Mouse (Mus musculus) megakaryocyte progenitor cell, adult 5-6 weeks (primary cell): ENCODE results near the gene Npl. TPM values are rescaled to one million over a fixed set of nuclear protein-coding genes. Genes with fewer than 3 reads are reported as not detected.
"Not testable (repeated sequence)": the region's sequence is repeated elsewhere in the genome, so short reads cannot be mapped to it uniquely, and the experiment has no call there.

Experiments used
- ATAC-seq: replicated peaks from 2 replicates; pipeline ENCODE4 v1.8.0; 2016; ENCODE audit warnings: mild to moderate bottlenecking, moderate TSS enrichment, inconsistent platforms; ENCODE audit not compliant: poor library complexity
- total RNA-seq, 2 experiments: library from RNA; stranded (forward) in 1 of 2; stranded (reverse) in 1 of 2; fragments of 157-497, 149-512 nt in 1 of 2; fragments of 200-1000 nt in 1 of 2; gene quantifications; 2 replicates each; pipeline versions ENCODE4 v1.2.3 to v1.2.4; 2015 to 2017

Gene Npl
- total RNA-seq, 2 experiments from 2014 or later = 15.2 to 28.0 TPM

- ATAC-seq = no peak
Observed at GRCm38 (mm10) chr1:153545196-153545595, 4.6 kb downstream of the Npl start.

- no peak for ATAC-seq
Observed at GRCm38 (mm10) chr1:153542726-153543320, 7.0 kb downstream of the Npl start.

GRCm38 (mm10) chr1:153540753-153541152 lies 9.1 kb downstream of the Npl start:
- ATAC-seq = no peak

- no peak for ATAC-seq
Observed at GRCm38 (mm10) chr1:153539739-153540333, 10.0 kb downstream of the Npl start.

DNA sequence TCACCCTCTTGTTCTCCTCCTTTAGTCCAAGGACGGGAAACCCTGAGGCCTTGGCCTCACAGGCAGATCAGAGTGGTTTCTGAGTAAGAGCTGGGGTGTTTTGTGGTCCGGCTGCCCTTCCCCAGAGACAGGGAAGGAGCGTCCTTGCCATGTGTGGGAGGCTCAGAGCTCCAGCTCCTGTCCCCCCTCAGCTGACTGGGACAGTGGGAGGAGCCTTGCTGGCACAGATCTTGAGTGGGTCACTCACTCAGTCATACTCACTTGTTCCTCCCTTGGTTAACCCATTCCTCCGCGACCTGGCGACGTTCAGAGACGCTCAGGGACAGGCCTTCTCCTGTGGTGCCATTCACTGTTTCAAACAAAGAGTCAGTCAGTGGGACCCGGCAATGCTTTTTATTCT lies 14.2 kb downstream of the Npl start:
- ATAC-seq = no peak

GRCm38 (mm10) chr1:153532896-153533295 lies 16.9 kb downstream of the Npl start:
- not testable (repeated sequence) for ATAC-seq

DNA sequence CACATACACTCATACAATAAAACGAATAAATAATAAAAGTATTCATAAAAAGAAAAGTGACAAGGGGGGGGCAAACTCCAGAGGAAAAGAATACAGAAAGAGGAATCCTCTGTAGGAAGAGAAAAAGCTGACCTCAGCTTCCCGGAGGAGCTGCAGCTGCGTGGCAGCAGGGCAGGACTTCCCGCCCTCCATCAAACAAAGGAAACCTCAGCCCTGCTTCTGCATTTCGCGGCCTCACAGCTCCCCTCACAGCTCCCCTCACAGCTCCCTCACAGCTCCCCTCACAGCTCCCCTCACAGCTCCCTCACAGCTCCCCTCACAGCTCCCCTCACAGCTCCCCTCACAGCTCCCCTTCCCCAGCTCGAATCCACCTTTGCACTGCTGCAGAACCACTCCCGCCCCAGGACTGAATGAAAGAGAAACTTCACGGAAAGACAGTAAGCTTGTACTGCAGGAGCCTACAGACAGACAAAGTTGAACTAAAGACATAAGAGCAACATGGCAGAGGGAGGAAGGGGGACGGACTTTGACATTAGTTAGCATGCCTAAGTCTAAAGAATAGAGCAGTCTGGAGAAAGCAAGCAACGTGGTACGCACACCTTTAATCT lies 17.5 kb downstream of the Npl start:
- ATAC-seq = peak; percentile 86

GRCm38 (mm10) chr1:153531677-153532233 lies 18.1 kb downstream of the Npl start:
- peak; percentile 34; the same call in 1 of the 2 replicates for ATAC-seq

DNA sequence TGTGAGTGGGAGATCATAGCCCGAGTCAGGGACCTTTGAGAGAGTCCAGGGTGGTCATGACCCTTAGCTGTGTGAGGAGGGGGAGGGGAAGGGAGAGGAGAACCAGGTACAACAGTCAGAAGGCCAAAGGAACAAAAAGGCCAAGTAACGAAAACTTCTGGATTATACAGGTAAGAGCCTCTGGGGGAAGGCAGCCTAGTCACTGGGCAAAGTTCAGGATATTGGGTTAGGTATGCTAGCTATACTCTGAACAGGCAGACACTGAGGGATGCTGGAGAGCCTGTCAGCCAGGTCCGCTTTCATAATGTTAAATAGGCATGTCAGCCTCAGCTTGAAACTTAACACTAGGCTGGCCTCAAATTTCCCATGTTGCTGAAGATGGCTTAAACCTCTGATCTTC lies 27.7 kb downstream of the Npl start:
- no peak for ATAC-seq

GRCm38 (mm10) chr1:153515368-153515767 lies 34.5 kb downstream of the Npl start:
- no peak for ATAC-seq

DNA sequence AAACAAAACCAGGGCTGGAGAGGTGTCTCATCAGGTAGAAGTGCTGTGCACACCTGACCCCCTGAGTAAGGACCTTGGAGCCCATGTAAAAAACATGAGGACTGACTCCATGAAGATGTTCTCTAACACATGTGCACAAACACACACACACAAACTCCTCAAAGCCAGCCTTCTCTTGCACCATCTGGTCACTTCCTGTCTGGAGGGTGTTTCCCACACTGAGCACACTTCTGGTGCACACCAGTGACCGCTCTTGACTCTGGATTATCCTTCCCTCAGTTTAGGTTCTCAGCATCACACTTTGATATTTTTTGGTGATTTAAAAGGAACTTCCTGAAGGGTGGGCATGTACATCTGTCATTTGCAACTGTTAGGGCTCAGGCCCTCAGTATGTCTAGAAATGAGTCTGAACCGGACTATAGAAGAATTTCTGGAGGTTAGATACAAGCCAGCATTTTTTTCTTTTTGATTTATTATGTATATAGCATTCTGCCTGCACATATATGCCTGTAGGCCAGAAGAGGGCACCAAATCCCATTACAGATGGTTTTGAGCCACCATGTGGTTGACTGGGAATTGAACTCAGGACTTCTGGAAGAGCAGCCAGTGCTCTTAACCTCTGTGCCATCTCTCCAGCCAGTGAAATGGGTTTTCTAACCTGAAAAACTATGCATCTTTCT lies 39.4 kb downstream of the Npl start:
- ATAC-seq = 0 out of 2 replicates have a peak, but pooled peaks have one; percentile 42

GRCm38 (mm10) chr1:153509569-153509968 lies 40.3 kb downstream of the Npl start:
- not testable (repeated sequence) for ATAC-seq

DNA sequence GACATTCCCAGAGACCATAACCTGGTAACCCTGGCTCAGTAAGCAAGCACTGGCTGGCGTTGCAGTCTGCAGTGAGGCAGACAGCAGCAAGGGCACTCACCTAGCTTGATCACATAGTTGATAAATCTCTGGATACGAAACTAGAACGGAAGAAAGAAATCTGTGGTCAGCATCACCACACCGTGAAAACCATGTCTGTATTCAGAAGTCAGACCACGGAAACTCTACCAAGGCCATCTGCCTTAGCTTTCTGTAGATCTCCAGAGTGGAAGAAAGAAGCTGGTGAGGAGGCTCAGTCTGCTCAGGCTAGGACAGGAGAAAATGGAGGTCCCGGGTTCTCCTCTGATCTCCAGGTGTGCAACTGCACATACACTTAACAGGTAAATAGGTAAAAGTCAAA lies 40.8 kb downstream of the Npl start:
- ATAC-seq = no peak

GRCm38 (mm10) chr1:153506266-153506665 lies 43.6 kb downstream of the Npl start:
- ATAC-seq = no peak

DNA sequence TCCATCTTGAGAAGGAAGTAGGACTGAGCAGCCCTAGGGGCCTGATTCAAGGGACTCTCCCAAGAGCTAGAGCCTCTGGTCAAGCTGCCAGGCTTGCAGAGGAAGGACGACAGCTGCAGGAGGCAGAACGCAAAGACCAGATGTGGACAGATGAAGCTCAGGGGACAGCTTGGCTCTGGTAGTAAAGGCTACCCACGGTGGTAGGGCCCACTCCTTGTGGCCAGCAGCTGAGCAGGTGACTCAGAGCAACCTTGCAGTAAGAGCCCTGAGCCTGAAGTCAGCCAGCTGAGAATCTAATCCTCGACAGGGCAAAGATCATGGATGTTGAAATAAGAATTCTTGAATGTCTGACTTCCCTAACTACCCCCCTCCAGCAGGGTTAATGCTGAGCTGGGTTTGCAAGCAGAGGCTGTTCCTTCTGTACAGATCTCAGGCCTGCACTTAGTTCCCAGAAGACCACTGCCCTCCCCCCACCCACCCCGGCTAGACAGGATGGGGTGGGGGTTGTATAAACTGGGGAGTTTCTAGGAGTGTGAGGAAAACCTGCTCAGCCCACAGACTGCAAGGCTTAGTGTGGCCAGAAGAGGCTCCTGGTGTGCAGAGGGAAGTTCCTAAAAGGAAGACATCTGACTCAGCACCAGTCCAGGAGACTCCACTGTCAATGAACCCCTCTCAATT lies 48.1 kb downstream of the Npl start:
- peak; percentile 50 for ATAC-seq

DNA sequence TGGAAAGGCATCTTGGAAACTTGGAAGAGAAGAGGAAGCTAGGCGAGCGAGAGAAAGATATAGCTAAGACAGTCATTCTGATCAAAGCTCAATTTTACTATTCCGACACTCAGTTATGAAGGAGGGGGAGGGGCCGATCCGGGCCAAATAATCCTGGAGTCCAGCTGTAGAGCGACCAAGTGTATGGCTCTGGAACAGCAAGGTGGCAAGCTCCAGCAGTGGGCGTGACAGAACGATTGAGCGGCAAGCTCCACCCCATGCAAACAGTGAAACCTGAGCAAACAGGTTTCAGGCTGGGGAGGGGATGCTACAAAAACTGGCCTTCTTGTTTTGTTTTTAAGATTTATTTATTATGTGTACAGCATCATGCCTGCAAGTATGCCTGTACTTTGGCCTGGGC lies 49.8 kb downstream of the Npl start:
- no peak for ATAC-seq

DNA sequence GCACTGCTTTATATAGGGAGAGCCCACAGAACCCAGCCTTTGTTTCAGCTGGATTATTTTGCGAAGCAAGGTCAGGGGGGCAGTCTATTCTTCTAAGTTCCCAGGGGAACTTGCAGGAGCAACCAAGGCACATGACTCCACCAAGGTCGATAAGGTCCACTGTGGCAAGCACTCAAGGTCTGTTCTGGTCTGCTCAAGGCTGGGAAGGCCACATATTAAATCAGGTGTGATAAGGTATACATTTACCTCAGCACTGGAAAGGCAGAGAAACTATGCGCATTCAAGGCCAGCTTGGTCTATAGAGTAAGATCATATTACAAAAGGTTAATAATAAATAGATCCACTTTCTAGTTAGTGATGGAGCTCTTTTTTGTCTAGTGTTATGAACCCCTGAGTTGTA lies 53.8 kb downstream of the Npl start:
- ATAC-seq = no peak

GRCm38 (mm10) chr1:153493931-153494330 lies 55.9 kb downstream of the Npl start:
- ATAC-seq = no peak

GRCm38 (mm10) chr1:153493338-153493737 lies 56.5 kb downstream of the Npl start:
- no peak for ATAC-seq

- ATAC-seq = 0 out of 2 replicates have a peak, but pooled peaks have one; percentile 15
Observed at GRCm38 (mm10) chr1:153491822-153492221, 58.0 kb downstream of the Npl start.

DNA sequence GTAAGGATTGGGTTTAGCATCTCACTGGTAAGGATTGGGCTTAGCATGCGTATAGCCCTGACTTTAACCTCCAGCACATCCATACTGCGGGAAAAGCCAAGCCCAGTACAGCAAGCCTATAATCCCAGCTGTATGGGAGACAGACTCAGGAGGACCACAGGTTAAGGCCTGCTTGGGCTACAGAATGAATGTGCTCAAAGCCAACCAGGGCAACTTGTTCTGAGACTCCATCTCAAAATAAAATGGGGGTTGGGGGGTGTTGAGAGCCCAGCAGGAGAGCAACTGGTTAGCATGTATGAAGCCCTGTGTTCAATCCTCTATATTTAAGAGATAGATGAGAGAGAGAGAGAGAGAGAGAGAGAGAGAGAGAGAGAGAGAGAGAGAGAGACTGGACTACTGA lies 58.5 kb downstream of the Npl start:
- no peak for ATAC-seq
